In the genomic region with DNA sequence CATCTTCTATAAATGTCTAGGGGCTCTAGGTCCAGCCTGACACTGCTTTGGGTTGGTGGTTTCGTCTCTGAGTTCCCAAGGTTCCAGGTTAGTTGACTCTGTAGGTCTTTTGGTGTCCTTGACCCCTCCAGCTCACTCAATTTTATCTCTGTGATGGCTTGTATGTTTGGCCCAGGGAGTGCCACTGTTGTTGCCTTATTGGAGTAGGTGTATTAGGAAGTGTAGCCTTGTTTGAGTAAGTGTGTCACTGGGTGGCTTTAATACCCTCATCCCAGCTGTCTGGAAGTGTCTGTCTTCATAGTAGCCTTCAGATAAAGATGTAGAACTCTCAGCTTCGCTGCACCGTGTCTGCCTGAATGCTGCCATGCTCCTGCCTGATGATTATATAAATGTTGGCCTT, we compare ENCODE assay signal across 15 mouse cellular contexts.
"Had no signal": no experiment of that assay in that cellular context is flagged by ENCODE, and none has a peak within 500 bp of the region (broad histone marks: within the 10 kb centered on the region; RNA-seq: fewer than 3 reads in every experiment).

No protein-coding gene starts in this region.

- H3K4me3 ChIP-seq: left cerebral cortex, adult 2 months; limb, embryonic 10.5 days; liver, embryonic 15.5 days; midbrain, embryonic 10.5 days; neural tube, embryonic 12.5 days; stomach, embryonic 15.5 days had no signal

- H3K27ac ChIP-seq: left cerebral cortex, adult 2 months; limb, embryonic 10.5 days; liver, embryonic 15.5 days; midbrain, embryonic 10.5 days; neural tube, embryonic 12.5 days; stomach, embryonic 15.5 days had no signal

- H3K36me3 ChIP-seq: neural tube, embryonic 12.5 days; stomach, embryonic 15.5 days had no signal

- H3K9ac ChIP-seq: liver, embryonic 15.5 days; neural tube, embryonic 12.5 days; stomach, embryonic 15.5 days had no signal

- ATAC-seq: lung, postnatal 0 days had no signal

- DNase-seq: kidney, postnatal 25 days; lung, adult 2 months; lung, postnatal 4 days; midbrain, embryonic 14.5 days; retina, postnatal 1 day; right cerebral cortex, postnatal 14 days; thymus, adult 2 months; thymus, postnatal 25 days had no signal

- H3K4me2 ChIP-seq: liver, embryonic 15.5 days; neural tube, embryonic 12.5 days; stomach, embryonic 15.5 days had no signal

- H3K4me1 ChIP-seq: limb, embryonic 10.5 days; midbrain, embryonic 10.5 days; neural tube, embryonic 12.5 days; stomach, embryonic 15.5 days had no signal

- H3K27me3 ChIP-seq: liver, embryonic 15.5 days; neural tube, embryonic 12.5 days; stomach, embryonic 15.5 days had no signal

- H3K9me3 ChIP-seq: limb, embryonic 10.5 days; liver, embryonic 15.5 days; neural tube, embryonic 12.5 days; stomach, embryonic 15.5 days had no signal
